Mouse (Mus musculus) liver, postnatal 0 days (tissue): ENCODE results near the gene Gm815.

Experiments
- CTCF ChIP-seq: sonication (generic); IDR thresholded peaks from 2 replicates; pipeline ENCODE4 v1.5.1; 2016; ENCODE audit warnings: antibody characterized with exemption, low read depth
- EP300 ChIP-seq: IDR thresholded peaks from 2 replicates; pipeline ENCODE4 v1.6.1; 2016; ENCODE audit warnings: antibody characterized with exemption, low read depth, mild to moderate bottlenecking

- TF ChIP-seq CTCF (no peak), EP300 (no peak)
Observed at GRCm38 (mm10) chr19:26855152-26855551, 30.5 kb upstream of the Gm815 start.
